Mouse (Mus musculus) forebrain, embryonic 14.5 days (tissue): ENCODE measurements around the gene Cnnm3. TPM values are rescaled to one million over a fixed set of nuclear protein-coding genes. Genes with fewer than 3 reads are reported as not detected.

ENCODE experiments used
- ATAC-seq: fragments of 200-750 bp; cut with Nextera tagmentation; 2 replicates; pipeline ENCODE4 v1.8.0; 2017; ENCODE audit warnings: mild to moderate bottlenecking, moderate library complexity
- DNase-seq: peaks from one replicate; pipeline ENCODE4 v3.0.0-alpha.2; 2015; ENCODE audit warnings: low spot score
- H3K27ac ChIP-seq: fragments of 300-500 bp; sonication (generic); 2 replicates; pipeline ENCODE4 v1.5.1; 2014; ENCODE audit warnings: low read depth, mild to moderate bottlenecking, control low read depth, low read length, moderate library complexity
- H3K27me3 ChIP-seq: fragments of 300-500 bp; sonication (generic); replicated peaks from 2 replicates; pipeline ENCODE4 v1.6.1; 2014; ENCODE audit warnings: low read length, control low read depth, mixed read lengths; ENCODE audit not compliant: control insufficient read depth, insufficient read depth
- H3K36me3 ChIP-seq: fragments of 300-500 bp; sonication (generic); 2 replicates; pipeline ENCODE4 v1.6.1; 2014; ENCODE audit warnings: low read length, control low read depth; ENCODE audit not compliant: control insufficient read depth, insufficient read depth
- H3K4me1 ChIP-seq: fragments of 300-500 bp; sonication (generic); 2 replicates; pipeline ENCODE4 v1.6.1; 2014; ENCODE audit warnings: antibody characterized with exemption, low read length, control low read depth; ENCODE audit not compliant: control insufficient read depth, insufficient read depth
- H3K4me2 ChIP-seq: fragments of 300-500 bp; sonication (generic); 2 replicates; pipeline ENCODE4 v1.6.1; 2014; ENCODE audit warnings: mild to moderate bottlenecking, control low read depth, low read length
- H3K4me3 ChIP-seq: fragments of 300-500 bp; sonication (generic); 2 replicates; pipeline ENCODE4 v1.5.1; 2014; ENCODE audit warnings: low read depth, low read length, control low read depth
- H3K9ac ChIP-seq: fragments of 300-500 bp; sonication (generic); 2 replicates; pipeline ENCODE4 v1.6.1; 2014; ENCODE audit warnings: mild to moderate bottlenecking, low read length, control low read depth, moderate library complexity
- H3K9me3 ChIP-seq: fragments of 300-500 bp; sonication (generic); replicated peaks from 2 replicates; pipeline ENCODE4 v1.6.1; 2016; ENCODE audit warnings: low read length, control low read depth, mixed read lengths; ENCODE audit not compliant: control insufficient read depth
- WGBS: fragments of 180-500 bp; shearing (Covaris S2); extraction: QIAGEN DNeasy Blood & Tissue Kit; methylation state at CpG from one replicate; pipeline ENCODE4 v1.1.7; 2014; 5-methylcytosine and 5-hydroxymethylcytosine counted together
- polyA plus RNA-seq: library from polyadenylated mRNA; unstranded; fragments of >200 nt; fragmentation: Nextera tagmentation; extraction: Ambion mirVana; gene quantifications from 2 replicates; pipeline ENCODE4 v1.2.1, GENCODE M21; 2014

The Cnnm3 gene
- polyA plus RNA-seq, 1 experiment from 2014 or later = 5.2 TPM

DNA sequence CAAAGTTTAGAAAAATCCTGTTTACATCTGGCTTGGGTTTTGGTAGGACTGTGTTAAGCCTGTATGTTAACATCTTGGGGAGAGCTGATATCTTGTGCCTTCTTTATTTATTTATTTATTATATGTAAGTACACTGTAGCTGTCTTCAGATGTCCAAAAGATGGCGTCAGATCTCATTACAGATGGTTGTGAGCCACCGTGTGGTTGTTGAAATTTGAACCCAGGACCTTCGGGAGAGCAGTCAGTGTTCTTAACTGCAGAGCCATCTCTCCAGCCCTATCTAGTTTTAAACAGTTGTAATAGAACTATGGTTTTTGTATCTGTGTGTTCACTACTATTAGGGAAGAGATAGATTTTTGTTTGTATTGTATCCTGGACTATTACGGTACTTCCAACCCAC lies 17.6 kb downstream of the Cnnm3 start:
- Histone ChIP-seq H3K4me3 (no peak overlapping the region), H3K9ac (no peak overlapping the region), H3K27me3 (no peaks in the 10 kb centered on the region), H3K9me3 (no peaks in the 10 kb centered on the region), H3K4me2 (no peak overlapping the region), H3K4me1 (peaks cover 5% of the 10 kb centered on the region), H3K27ac (no peak overlapping the region), H3K36me3 (peaks cover 30% of the 10 kb centered on the region)
- no peak for DNase-seq
- 91% methylated on average over 4 of the region's 4 CpGs for WGBS
- ATAC-seq = no peak

DNA sequence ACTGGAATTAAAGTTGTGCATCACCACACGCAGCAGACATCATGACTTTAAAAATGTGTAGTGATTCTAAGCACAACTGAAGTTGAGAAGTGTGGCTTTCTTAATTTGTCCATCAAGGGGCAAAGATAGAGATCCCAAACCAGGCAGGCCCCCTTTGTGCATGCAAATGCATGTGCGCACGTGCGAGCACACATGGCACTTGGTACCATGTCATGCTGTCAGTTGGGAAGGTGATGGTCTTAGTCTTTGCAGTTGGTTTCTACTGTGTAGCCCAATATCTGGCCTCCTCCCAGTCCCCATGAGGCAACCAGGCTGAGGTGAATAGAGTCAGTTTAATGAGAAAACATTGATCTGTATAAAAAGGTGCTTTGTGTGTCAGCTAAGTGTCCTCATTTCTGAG lies 18.2 kb downstream of the Cnnm3 start:
- Histone ChIP-seq H3K4me1 (peaks cover 5% of the 10 kb centered on the region), H3K4me3 (no peak overlapping the region), H3K9ac (no peak overlapping the region), H3K27ac (0 out of 2 replicates have a peak overlapping the region, but pooled peaks have one; percentile 27), H3K9me3 (no peaks in the 10 kb centered on the region), H3K36me3 (peaks cover 25% of the 10 kb centered on the region), H3K27me3 (no peaks in the 10 kb centered on the region), H3K4me2 (no peak overlapping the region)
- WGBS = 92% methylated on average over 4 of the region's 4 CpGs
- no peak for DNase-seq
- no peak for ATAC-seq

DNA sequence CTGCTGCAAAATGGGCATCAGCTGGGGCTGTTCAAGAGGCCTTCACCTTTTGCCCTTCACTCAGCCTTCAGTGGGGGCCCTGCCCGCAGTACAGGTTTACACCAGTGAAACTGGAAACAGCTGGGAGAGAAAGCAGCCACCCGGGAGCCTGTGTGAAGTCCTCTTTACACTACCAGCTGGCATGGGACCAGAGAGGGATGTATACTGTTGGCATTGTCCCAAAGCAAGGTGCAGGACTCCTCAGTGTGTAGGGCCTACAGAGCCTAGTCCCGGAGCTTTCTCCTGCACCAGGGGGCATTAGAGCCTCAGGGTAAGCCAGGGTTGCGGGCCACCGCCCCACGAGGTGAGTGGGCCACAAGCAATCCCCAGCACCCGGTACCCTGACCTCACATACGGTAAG lies 18.8 kb downstream of the Cnnm3 start:
- Histone ChIP-seq H3K27me3 (no peaks in the 10 kb centered on the region), H3K36me3 (peaks cover 19% of the 10 kb centered on the region), H3K4me2 (no peak overlapping the region), H3K4me3 (no peak overlapping the region), H3K27ac (peak overlapping the region; percentile 27; the same call in 1 of the 2 replicates), H3K9me3 (no peaks in the 10 kb centered on the region), H3K9ac (no peak overlapping the region), H3K4me1 (peaks cover 5% of the 10 kb centered on the region)
- WGBS = 66% methylated on average over 8 of the region's 8 CpGs
- DNase-seq (peak; percentile 44), ATAC-seq (0 out of 2 replicates have a peak, but pooled peaks have one; percentile 8)

DNA sequence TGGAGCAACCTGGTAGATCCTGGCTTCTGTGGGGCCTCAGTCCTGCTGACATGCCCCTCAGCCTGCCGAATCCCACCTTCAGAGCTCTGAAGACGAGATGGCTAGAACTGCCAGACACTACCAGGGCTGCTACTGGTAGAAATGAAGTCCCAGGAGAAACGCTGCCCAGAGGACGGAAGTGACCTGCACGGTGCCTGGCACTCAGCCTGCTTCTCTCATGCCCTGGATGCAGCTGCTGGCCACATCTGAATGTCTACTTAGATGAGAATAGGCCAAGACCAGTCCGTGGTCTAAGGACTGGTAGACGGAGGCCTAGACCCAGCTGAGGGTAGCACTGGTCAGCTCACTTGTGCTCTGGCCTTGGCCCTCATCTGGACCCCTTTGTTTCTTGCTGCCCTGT lies 19.3 kb downstream of the Cnnm3 start:
- ATAC-seq (no peak), DNase-seq (no peak)
- Histone ChIP-seq H3K9me3 (no peaks in the 10 kb centered on the region), H3K27me3 (no peaks in the 10 kb centered on the region), H3K9ac (no peak overlapping the region), H3K27ac (peak overlapping the region; percentile 27; the same call in 1 of the 2 replicates), H3K4me1 (peaks cover 5% of the 10 kb centered on the region), H3K4me2 (no peak overlapping the region), H3K36me3 (peaks cover 15% of the 10 kb centered on the region), H3K4me3 (no peak overlapping the region)
- 87% methylated on average over 7 of the region's 7 CpGs for WGBS

DNA sequence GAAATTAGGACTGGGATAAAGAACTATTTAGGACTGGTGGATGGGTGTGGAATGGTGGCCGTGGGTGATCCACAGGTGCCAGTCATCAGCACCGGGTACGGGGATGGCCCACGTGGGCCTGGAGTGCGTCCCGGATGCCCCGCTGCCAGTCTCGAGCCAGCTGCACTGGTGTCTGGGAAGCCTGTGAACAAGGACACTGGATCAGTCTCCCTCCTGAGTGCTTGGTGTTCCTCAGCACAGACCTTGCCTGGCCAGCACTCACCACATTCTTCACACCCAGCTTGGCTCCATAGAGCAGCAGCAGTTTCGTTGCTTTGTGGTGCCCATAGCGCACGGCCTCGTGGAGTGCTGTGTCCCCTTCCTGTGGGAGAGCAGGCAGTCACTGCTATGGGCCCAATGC lies 19.8 kb downstream of the Cnnm3 start:
- no peak overlapping the region for H3K27ac ChIP-seq
- ATAC-seq (no peak), DNase-seq (no peak)
- no peak overlapping the region for H3K4me2 ChIP-seq
- no peak overlapping the region for H3K9ac ChIP-seq
- H3K27me3 ChIP-seq = no peaks in the 10 kb centered on the region
- peaks cover 10% of the 10 kb centered on the region for H3K36me3 ChIP-seq
- H3K9me3 ChIP-seq = no peaks in the 10 kb centered on the region
- peaks cover 5% of the 10 kb centered on the region for H3K4me1 ChIP-seq
- no peak overlapping the region for H3K4me3 ChIP-seq
- 88% methylated on average over 12 of the region's 12 CpGs for WGBS

DNA sequence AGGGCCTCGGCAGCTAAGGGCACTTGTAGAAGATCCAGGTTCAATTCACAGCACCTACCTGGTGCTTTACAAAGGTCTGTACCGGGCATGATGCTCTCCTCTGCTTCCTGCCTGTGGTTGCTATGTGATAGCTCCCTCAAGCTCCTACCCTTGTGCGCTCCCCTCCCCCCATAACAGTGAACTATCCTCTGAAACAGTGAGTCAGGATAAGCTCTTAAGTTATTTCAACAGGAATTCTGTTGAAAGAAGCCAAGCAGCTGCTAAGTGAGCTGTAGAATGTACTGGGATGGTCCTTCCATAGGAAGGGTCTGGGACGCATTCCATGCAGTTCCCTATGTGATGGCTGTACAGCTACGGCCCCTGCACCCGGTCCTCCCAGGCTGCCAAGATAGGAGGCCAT lies 21.9 kb downstream of the Cnnm3 start:
- DNase-seq (no peak), ATAC-seq (no peak)

DNA sequence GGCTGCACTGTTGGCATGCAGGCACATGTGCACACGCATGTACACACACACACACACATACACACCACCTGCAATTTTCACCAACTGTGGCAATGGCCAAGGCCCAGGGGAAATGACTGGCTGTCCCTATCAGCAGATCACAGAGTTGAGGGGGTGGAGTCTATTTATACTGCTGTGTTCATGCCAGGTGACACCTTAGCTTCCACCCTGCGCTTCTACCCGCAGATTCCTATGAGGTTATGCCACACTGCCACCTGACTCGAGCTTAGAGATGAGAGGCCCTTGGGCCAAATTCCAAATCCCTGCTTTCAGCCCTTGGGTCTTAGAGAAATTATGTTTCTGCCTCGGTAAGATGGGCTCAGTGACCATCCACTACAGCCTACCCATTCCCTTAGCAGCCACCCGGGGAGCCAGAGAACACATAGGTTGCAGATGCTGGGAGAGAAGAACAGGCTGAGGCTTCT lies 23.0 kb downstream of the Cnnm3 start:
- Histone ChIP-seq H3K4me3 (no peak overlapping the region), H3K9ac (no peak overlapping the region), H3K27ac (no peak overlapping the region), H3K27me3 (no peaks in the 10 kb centered on the region), H3K4me1 (no peaks in the 10 kb centered on the region), H3K9me3 (no peaks in the 10 kb centered on the region), H3K36me3 (peaks cover 15% of the 10 kb centered on the region; the same call in 1 of the 2 replicates), H3K4me2 (no peak overlapping the region)
- WGBS = 87% methylated on average over 6 of the region's 6 CpGs
- DNase-seq = no peak
- ATAC-seq = no peak

More for the DNA sequence above, 21.9 kb downstream of the Cnnm3 start:
- H3K9ac ChIP-seq = no peak overlapping the region
- H3K27me3 ChIP-seq = no peaks in the 10 kb centered on the region
- no peaks in the 10 kb centered on the region for H3K9me3 ChIP-seq
- no peak overlapping the region for H3K27ac ChIP-seq
- H3K36me3 ChIP-seq = peaks cover 6% of the 10 kb centered on the region; the same call in 1 of the 2 replicates
- H3K4me3 ChIP-seq = no peak overlapping the region
- WGBS = 89% methylated on average over 6 of the region's 6 CpGs
- H3K4me2 ChIP-seq = no peak overlapping the region
- peaks cover 1% of the 10 kb centered on the region; the same call in 1 of the 2 replicates for H3K4me1 ChIP-seq

DNA sequence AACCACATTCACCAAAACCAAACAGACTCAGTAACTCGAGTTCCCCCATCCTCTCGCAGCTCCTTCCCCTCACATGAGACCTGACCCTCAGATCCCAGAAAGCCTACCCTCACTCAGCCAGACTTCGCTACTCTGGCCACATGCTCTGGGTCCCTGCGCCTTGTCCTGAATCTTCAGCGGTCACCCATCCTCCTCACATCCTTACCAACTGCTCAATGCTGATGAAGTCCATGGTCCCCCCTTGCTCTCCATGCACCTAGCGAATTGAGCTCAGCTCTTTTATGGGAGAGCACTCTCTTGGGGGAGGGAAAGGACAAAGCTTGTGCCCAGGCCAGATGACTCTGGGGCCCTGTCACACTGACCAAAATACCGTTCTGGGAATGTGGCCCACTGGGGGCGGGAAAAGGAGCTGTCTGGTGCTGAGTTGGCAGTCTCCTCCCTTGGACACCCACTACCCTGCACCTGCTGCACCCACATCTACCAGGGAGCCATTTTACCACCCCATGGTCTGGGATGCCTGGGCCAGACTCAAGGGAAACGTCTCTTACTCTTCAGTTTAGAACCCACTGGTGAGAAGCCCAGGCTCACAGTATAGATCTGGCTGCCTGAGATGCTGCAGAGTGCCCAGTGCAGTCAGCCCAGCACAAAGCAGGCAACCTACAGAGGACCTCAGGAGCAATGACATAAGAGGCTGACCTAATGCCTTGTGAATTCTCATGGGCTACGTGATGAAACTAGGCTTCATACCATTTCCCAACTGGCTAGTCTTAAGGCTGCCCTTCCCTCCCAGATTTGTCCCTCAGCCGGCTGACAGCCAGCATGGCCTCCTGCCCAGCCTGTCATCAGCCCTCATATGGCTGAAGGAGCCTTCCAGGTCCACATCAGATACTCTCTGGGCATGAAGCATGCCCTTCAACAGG lies 24.1 kb downstream of the Cnnm3 start:
- Histone ChIP-seq H3K9ac (no peak overlapping the region), H3K4me2 (no peak overlapping the region), H3K9me3 (no peaks in the 10 kb centered on the region), H3K4me3 (no peak overlapping the region), H3K27me3 (no peaks in the 10 kb centered on the region), H3K36me3 (peaks cover 21% of the 10 kb centered on the region), H3K4me1 (no peaks in the 10 kb centered on the region), H3K27ac (no peak overlapping the region)
- no peak for DNase-seq
- ATAC-seq = no peak
- WGBS = 87% methylated on average over 11 of the region's 11 CpGs

DNA sequence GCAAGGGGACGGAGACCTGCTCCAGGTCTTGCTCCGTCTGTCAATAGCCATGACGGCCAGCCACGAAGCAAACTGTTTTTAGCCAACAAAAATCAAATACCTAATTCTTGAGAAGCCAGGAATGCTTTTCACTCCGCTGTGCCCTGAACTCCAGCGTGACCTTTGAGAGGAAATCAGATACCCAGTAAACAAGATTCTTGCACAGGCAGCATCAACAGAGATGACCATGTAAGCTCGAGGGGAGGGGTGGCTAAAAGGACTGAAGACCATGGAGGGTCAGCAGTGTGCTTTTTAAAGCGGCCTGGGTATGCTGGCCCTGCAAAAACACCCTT lies 24.7 kb downstream of the Cnnm3 start:
- DNase-seq (no peak), ATAC-seq (no peak)
- no peak overlapping the region for H3K27ac ChIP-seq
- no peaks in the 10 kb centered on the region for H3K4me1 ChIP-seq
- no peaks in the 10 kb centered on the region for H3K9me3 ChIP-seq
- H3K4me3 ChIP-seq = no peak overlapping the region
- no peak overlapping the region for H3K9ac ChIP-seq
- H3K4me2 ChIP-seq = no peak overlapping the region
- 88% methylated on average over 8 of the region's 8 CpGs for WGBS
- peaks cover 23% of the 10 kb centered on the region for H3K36me3 ChIP-seq
- no peaks in the 10 kb centered on the region for H3K27me3 ChIP-seq
